Mouse (Mus musculus) heart, adult 2 months (tissue): ENCODE data around the gene Ss18l2.

Experiments used
- CTCF ChIP-seq: fragments of 200-600 bp; IDR thresholded peaks from 2 replicates; pipeline ENCODE4 v1.8.1; 2022; ENCODE audit warnings: antibody characterized with exemption, mild to moderate bottlenecking, moderate library complexity
- POLR2A ChIP-seq: fragments of 200-500 bp; IDR thresholded peaks from 2 replicates; pipeline ENCODE4 v1.6.1; 2011; ENCODE audit warnings: mild to moderate bottlenecking, low read depth, low read length, control low read depth; ENCODE audit not compliant: insufficient read depth

DNA sequence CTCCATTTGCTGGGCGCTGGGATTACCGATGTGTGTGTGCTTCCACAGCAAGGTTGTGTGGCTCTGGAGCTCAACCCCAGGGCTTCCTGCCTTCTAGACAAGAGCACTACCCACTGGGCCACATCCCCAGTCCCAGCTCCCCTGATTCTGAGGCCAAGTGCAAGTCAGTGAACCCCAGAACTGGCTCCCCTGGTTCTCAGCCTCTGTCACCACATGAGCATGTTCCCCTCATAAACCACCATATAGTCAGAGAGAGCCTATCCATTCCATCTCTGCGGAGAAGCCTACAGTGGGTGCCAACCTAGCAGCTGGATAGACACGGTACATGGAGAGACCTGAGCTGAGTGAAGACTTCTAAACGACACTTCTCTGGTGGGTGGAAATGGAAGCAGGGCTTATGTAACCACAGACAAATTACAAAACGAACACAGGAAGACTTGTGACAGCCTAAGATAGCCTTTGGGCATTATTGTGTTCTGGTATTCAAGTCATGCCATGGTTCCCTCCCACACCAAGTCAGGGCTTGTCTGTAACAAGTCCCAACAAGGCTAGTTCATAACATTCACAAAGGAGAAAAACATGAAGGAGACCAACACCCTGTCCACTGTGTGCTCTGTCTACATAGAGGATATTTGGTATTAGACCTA is 4.0 kb upstream of the Ss18l2 start:
- TF ChIP-seq CTCF: no peak
- no peak for TF ChIP-seq POLR2A
